Mouse (Mus musculus): Measurements from ENCODE around the gene Tbcd.

The Tbcd gene

DNA sequence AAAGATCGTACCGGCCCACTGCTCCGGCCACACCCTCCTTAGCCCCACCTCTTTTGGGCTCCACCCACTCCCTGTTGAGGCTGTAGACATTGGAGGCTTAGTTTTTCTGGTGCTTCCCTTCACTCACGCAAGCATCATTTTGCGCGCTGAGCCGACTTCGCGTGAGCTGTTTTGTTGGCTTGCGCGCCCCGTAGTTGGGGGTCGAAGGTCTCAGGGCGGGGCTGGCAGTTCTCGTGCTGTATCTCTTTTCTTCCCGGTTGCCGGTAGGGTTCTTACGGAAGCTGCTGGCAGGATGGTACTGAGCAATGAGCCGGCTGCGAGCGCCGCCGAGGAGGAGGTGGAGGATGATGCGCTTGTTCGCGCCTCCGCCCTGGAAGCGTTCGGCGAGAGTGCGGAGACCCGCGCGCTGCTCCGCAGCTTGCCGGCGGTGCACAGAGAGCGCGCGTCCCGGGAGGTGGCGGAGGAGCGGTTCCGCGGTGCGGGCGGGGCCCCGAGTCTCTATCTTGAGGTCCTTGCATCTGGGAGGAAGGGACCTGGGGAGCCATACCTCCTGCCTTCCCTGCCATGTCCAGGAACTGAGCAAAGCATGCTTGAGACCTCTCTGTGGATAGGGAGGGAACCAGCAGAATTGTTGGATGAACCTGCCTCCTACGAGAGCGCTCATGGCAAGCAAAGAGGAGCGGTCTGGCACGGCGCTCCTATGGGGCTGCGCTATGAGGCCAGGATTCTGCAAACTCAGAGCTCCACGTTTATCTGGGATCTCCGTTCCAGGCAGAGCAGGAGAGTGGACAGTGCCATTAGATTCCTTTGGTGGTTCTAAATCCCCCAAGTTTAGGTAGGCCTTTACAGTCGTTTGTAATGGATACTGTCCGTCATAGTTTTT lies at the start of gene Tbcd:
Gene Tbcd, plus strand, starts transcription at position 197 of the 883 bp plus-strand sequence.
- peak; percentile 97 for DNase-seq (ENCODE audit: low read depth, low spot score)

DNA sequence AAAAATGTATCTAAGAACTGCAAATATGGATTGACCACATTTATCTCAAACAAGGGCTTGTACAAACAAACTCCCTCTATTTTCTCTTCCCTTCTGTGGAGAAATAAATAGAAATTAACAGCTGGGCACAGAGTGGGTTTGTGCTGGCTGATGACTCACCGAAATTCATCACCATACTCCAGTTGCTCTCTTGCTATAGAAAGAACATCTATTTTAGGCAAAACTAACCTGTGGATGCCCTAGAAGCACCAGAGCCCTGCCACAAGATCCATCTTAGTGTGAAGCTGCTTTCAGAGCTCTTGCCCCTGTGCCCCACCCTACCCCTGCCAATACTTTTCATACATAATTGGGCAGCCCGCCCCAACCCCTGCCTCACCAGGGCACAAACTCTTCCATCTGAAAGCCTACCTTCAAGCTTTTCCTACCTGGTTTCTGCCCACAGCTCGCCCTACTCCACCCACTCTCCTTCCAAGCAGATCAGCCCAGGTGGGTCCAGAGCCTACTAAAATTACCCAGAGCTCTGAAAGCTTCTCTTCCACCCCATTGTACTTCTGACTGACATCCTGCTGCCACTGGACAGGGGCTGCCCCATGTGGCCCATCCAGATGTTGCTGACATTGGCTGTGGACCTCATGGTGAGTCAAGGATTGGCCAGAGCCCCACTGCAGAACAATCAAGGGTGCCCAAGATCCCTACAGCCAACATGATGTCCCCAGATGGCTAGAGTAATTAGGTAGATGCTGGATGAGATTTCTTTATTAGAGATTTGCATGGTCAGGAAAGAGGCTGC lies 44.2 kb upstream of the Tbcd start:
- DNase-seq (ENCODE audit: low read depth, low spot score), result peak; percentile 67

DNA sequence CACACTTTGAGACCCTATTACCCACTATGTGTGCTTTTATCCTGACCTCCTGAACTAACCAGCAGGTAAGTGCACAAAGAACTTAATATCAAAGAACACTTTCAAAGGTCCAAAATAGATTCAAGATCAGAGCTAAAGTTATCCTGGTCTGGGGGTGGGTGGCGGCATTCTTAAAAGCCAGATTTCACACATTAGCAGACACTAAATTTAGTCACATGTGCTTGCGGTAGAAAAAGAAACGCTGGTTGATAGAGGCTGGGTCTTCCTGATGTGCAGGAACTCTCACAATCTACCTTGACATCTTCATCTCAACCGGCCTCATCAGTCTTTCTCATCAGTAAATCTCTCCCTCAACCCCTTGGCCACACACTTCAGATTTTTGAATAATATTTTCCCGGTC lies 37.0 kb upstream of the Tbcd start:
- no peak for DNase-seq (ENCODE audit: low read depth, low spot score)

DNA sequence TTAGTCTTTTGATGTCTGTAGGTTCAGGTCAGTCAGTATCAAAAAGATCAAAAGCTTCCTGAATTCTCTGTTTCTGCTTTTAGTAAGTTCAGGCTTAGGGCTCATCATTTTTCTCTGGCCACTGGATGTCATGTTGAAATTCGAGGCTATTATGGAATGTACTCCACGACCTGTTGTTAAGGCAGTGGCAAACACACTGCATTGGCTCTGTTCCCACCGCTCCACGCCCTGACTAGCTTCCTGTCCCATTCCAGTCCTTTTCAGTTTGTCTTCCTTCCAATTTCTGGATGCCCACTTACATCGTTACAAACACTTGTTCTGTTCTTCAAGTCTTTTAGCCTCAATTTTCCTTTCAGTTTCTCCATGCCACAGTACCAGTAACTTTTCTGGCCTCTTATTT lies 36.4 kb upstream of the Tbcd start:
- DNase-seq (ENCODE audit: low read depth, low spot score), result peak; percentile 65

DNA sequence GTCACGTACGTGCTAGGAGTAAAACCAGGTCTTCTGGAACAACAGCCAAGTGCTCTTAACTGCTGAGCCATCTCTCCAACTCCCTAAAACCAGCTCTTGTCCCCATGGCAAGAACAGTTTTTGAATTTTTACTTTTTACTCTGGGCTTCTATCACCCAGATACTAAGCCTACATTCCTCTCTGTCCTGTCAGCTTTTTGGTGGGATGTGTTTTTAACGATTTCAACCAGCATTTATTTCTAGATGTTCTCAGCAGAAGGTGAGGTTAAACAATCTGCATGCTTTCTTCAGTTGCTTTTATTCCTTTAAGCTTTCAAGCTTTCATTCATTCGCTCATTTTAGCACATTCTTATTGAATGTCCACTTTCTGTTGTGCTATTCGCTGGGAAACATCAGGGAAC lies 33.8 kb upstream of the Tbcd start:
- DNase-seq (ENCODE audit: low read depth, low spot score), result no peak

DNA sequence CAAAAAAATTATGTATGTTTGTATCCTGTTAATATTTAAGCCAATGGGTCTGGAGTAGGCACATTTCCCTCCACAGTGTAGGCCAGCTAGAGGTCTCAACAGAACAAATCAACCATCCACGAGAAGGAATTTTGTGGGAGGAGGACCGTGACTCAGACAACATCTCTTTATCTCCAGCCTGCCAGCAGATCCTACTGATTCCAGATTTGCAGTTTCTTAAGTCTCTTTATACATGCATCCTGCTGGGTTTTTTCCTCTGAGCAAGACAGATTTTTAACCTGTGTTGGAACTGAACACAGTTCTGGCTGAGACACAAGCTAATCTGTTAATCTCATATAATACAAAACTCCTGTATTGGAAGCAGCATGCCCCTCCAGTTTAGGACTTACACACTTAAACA lies 32.8 kb upstream of the Tbcd start:
- peak; percentile 46 for DNase-seq (ENCODE audit: low read depth, low spot score)

DNA sequence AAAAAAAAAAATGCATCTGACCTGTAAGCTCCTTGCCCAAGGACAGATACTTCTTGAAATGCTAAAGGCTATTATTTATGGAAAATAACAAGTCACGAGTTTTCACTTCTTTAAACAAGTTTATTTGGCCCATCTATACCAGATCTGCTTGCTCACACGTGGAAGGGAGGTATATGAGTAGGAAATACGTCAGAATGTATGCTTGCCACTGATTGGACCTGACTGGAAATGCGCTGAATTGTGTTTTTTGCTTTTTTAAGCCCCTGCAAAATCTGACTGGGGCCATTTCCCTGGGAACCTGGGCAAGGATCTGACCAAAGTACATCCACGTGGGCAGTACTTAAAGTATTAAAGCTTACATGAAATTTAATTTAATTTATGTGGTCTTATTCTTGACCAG lies 31.4 kb upstream of the Tbcd start:
- peak; percentile 47 for DNase-seq (ENCODE audit: low read depth, low spot score)

DNA sequence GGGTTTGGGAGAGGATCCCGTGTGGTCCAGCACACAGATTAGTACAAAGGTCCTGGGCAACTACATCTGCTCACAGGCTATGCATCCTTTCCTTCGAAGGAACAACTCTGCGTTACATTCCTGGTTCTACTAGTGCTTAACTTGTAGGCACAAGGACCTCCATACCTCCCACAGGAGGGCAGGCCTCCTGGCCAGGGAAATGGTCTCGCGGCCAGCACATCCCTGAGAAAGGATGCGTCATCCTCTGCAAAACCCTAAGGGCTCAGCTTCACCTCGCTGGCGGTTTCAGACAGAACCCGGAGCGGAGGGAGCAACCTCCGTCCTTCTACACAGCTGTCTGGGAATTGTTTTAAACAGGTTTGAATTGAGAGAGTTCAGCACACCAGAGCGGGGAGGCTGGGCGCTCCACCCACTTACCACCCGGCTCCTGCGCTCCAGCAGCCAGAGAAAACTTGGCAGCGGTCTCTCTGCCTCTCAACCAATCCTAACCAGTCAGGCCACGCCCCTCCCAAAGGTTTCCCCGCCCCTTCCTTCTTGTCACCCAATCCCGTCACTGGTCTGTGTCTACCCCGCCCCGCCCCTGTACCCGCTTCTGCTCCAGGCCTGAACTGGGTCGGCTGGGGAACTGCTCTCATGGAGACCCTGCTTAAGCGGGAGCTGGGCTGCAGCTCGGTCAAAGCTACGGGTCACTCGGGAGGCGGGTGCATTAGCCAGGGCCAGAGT lies 30.8 kb upstream of the Tbcd start, which contains the start of gene Fn3krp:
Gene Fn3krp, plus strand, starts transcription at position 572 of the 723 bp plus-strand sequence.
- peak; percentile 100 for DNase-seq (ENCODE audit: low read depth, low spot score)

DNA sequence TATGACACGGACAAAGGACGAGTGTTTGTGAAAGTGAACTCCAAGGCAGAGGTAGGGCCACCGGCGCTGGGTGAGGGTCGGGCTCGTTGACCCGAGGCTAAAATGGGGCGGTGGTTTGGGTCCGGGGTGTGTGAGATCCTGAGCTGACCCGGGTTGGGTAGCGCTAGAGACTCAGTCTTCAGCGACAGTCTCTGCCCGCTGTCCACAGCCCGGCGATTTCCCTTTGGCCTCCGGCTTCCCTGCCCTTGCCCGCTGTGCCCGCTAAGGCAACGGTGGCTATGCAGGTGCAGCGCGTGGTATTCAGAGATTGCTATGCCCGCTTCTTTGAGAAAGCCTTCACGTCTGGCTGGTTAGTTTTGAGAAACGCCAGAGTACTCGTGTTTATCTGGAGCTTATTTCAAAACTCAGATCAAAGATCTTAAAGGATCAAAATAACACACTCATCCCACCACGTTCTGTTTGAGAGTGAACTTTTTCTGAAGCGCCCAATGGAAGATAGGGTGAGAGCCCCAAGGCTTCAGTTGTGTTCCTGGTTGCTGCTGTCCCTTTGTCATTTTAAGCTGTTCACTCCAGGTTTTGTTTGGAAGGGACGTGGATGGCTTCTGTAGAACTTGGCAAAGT lies 30.1 kb upstream of the Tbcd start:
- DNase-seq (ENCODE audit: low read depth, low spot score), result peak; percentile 31

DNA sequence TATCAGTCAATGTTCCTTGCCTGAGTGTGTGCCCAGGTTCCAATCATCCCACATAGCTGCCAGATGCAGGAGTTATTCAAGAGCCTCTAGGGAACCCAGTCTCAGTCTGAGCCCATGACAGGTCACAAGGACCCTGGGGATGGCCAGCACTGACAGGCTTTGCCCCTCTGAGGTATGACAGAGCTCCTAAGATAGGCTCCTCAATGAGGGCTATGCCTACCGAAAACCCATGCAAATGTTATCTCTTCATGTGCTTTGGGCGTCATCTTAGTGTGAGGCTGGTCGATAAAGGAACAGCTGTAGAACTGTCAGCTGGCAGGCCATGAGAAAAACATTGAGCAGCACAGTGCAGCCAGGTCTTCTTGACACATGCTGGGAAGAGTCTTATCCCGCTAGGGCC lies 18.4 kb upstream of the Tbcd start:
- no peak for DNase-seq (ENCODE audit: low read depth, low spot score)

DNA sequence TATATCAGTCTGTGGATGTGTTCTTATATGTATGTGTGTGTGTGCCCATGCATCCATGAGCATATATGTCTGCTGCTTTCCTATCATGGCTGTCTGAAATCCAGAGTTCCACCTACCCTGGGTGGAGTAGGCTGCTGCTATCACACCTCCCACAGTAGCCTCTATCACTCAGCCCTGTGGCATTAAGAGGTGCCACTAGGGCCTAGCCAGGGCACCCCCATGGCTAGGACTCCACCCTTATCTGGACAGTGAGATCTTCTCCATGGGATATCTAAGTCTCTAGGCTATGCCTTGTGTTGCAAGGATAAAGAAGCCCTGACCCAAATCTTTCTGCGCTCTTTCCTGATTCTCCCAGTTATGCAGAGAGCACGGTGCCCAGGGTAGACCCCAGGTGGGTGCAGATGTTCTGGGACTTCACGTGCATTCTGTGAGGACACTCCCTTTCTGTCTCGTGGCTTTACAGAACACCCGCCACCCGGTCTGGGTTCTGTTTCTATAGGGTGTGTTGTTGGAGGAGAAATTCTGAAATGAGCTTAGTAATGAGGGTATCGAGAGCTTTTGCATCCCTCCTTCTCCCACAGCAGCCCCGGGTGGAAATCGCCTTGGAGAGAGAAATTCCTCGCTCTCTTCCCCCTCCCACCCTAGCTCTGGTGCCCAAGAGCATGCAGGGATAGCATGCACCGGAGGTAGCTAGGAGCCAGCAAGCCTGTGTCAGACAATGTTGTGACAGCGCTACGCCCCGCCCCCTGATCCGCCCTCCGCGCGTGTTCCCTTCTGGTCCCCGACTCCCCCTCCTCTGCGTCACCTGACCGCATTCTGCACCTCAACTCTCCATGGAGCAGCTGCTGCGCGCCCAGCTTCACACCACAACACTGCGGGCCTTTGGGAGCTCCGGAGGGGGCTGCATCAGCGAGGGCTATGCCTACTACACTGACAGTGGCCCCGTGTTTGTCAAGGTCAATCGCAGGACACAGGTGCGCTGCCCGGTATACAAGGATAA lies 17.3 kb upstream of the Tbcd start, which contains the start of gene Fn3k:
Gene Fn3k, plus strand, starts transcription at position 758 of the 1,000 bp plus-strand sequence.
- DNase-seq (ENCODE audit: low read depth, low spot score), result no peak

DNA sequence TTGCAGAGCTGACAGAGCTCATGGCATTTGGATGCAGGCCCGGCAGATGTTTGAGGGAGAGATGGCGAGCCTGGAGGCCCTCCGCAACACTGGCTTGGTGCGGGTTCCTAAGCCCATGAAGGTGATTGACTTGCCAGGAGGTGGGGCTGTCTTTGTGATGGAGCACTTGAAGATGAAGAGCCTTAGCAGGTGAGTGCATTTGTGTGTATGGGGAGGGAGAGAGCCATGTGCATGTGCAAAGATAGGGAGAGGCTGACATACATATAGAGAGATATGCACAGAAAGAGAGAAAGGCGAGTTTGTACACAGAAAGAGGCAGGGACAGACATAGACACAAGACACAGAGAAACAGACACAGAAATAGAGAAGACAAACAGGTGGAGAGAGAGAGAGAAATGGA lies 14.5 kb upstream of the Tbcd start:
- no peak for DNase-seq (ENCODE audit: low read depth, low spot score)

DNA sequence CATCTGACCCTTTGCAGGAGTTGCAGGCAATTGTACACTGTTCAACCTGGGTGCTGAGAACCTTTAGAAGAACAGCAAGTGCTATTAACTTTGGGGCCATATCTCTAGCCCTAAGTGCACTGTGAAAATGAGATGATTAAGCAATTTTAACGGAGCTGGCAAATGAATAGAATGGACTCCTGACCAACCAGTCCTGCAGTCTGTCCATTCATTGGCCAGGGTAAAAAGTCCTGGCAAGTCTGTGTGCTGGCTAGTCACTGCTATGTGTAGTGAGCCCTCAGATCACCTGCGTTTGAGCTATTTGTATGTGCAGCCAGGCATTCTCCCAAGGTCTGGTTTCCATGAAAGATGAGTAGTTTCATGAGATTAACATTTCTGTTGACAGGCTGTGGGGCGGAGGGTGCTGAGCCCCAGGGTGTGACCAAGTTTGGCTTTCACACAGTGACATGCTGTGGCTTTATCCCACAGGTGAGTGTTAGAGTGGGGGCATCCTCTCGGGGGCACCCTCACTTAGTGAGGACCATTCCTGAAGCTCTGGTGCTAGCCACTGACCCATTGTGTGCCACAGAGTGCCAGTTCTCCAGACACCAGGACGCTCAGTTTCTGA lies 12.0 kb upstream of the Tbcd start:
- DNase-seq (ENCODE audit: low read depth, low spot score), result no peak

DNA sequence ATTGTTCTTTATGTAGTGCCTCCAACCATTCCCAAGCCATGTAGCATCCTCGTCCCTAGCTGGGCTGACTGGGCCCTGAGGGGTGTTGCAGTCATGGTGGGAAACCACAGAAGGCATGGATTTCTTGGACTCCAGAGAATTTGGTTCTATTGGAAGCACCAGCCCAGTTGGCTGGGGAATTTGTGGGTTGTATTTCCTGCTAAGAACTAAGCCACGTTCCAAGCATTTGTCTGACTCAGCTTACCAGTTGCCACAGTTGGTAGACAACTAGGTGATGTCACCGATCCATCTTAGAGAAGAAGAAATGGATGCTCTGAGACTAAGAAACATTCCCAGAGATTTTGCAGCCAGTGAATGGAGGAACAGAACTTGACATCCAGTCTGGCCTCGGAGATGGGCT lies 10.1 kb upstream of the Tbcd start:
- peak; percentile 62 for DNase-seq (ENCODE audit: low read depth, low spot score)

DNA sequence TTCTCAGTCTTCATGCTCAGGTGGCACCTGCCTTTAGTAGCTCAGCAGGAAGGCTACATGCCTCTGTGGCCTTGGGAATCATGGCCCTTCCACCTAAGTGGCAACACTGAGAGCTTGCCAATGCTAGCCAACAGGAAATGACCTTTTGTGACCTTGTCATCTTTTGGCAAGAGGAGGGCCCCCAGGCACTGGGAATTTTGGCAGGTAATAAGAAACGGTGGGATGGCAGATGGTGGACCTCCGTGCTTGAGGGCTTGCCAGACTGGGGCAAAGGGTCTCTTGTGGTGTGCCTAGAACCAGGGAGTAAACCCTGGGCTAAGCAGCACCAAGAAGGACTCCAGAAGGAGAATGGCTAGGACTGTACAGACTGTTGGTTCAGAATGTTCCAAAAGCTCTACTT lies 9.7 kb upstream of the Tbcd start:
- no peak for DNase-seq (ENCODE audit: low read depth, low spot score)

DNA sequence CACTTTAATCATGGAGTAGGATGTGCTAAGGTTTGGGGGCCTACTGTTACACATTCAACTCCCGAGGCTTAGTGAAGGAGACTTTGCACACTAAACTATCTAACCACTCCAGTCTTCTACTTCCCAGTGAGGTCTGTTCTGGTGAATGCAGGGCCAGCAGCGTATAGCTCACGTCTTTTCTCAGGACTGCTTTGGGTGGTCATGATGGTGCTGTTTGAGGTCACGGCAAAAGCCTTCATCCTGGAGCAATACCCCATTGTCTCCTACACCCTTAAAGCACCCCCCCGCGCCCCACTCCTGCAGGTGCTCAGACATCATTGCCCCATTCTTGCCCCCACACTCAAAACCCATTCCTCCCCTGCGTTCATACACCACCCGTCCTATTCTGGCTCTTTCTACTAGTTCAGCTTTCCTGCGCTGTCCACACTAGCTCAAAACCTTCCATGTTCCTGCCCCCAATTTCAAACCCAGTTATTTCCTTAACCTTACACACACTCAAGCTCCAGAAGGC lies 478 bp upstream of the Tbcd start:
- no peak for DNase-seq (ENCODE audit: low read depth, low spot score)

DNA sequence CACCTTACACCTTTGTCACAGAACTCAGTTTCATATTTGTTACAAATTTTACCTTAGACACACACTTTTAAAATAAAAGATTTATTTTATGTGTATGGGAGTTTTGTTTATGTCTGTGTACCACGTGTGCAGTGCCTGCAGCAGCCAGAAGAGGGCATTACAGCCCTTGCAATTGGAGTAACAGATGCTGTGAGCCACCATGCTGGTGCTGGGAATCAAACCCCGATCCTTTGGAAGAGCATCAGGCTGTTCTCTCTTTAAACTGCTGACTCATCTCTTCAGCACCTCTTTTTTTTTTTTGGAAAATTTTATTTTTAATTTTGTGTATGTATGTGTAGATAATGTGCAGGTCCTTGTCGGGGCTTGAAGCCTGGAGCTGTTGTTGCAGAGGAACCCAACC lies 6.1 kb downstream of the Tbcd start:
- DNase-seq (ENCODE audit: low read depth, low spot score), result no peak

DNA sequence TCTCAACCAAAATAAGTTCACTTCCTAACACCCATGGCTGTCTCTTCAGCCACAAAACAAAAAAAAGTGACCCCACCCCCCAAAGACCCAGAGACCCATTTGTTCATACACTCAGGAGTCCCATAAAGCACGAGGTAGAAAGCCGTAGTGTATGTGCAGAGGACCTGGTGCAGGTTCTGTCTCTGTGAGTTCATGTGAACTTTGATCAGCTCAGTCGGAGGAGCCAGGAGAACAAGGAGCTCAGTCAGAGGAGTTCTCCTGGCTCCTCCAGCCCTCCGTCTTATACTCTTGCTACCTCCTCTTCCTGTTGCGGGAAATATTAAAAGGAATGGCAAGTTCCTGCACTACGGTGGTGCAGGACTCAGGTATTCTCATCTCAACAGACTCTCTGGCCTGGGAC lies 15.7 kb downstream of the Tbcd start:
- DNase-seq (ENCODE audit: low read depth, low spot score), result no peak

DNA sequence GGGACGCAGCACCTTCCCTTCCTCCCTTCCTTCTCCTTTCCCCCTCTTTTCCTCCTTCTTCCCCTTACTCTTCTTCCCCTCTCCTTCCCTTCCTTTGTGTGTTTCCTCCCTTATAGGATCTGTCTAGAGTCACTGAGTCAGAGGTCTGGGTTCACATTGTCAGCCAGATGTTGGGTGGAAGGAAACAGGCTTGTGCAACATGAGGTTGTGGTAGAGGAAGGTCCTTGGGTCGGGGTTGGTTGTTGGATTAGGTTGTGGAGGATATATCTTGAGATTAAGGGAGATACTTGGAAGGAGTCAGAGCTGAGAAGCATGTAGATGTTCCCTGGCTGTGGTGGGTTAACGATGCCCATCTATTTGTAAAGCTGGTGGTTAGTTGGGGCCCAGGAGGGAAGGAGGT lies 23.1 kb downstream of the Tbcd start:
- peak; percentile 60 for DNase-seq (ENCODE audit: low read depth, low spot score)
